Mouse (Mus musculus): ENCODE results near the gene Gm5767.
"Not testable (repeated sequence)": the region's sequence is repeated elsewhere in the genome, so short reads cannot be mapped to it uniquely, and the experiment has no call there.

The Gm5767 gene

GRCm38 (mm10) chr16:8711998-8712397, 31.4 kb downstream of the Gm5767 start:
- no peak for DNase-seq (ENCODE audit: low spot score in 2 of 2)

GRCm38 (mm10) chr16:8714851-8715250, 34.3 kb downstream of the Gm5767 start:
- no peak for DNase-seq (ENCODE audit: low spot score in 2 of 2)

GRCm38 (mm10) chr16:8715513-8716080, 35.0 kb downstream of the Gm5767 start:
- no peak for DNase-seq (ENCODE audit: low spot score in 2 of 2)

GRCm38 (mm10) chr16:8716300-8716699, 35.7 kb downstream of the Gm5767 start:
- no peak for DNase-seq (ENCODE audit: low spot score in 2 of 2)

GRCm38 (mm10) chr16:8717744-8718143, 37.2 kb downstream of the Gm5767 start:
- no peak for DNase-seq (ENCODE audit: low spot score in 2 of 2)

GRCm38 (mm10) chr16:8720447-8720846, 39.9 kb downstream of the Gm5767 start:
- no peak for DNase-seq (ENCODE audit: low spot score in 2 of 2)

- DNase-seq (ENCODE audit: low spot score in 2 of 2): no peak
Observed at GRCm38 (mm10) chr16:8724031-8724430, 43.5 kb downstream of the Gm5767 start.

- DNase-seq (ENCODE audit: low spot score in 2 of 2): no peak
Observed at GRCm38 (mm10) chr16:8725807-8726206, 45.2 kb downstream of the Gm5767 start.

GRCm38 (mm10) chr16:8728111-8728748, 47.7 kb downstream of the Gm5767 start:
- DNase-seq (ENCODE audit: low spot score in 2 of 2): no peak

- DNase-seq (ENCODE audit: low spot score in 2 of 2): no peak
Observed at GRCm38 (mm10) chr16:8731630-8732029, 51.1 kb downstream of the Gm5767 start.

GRCm38 (mm10) chr16:8732450-8732849, 51.9 kb downstream of the Gm5767 start:
- not testable (repeated sequence) for DNase-seq (ENCODE audit: low spot score in 2 of 2)
